Mouse (Mus musculus): ENCODE measurements at regions not wholly inside any gene's neighbourhood (a gene's known extent, or its start where the extent isn't known, plus 50 kb on each side); places are given as distances from the start of the nearest gene placed in this dataset.
A peak's percentile ranks its signal among the peaks of the same experiment; 100 is the strongest.

DNA sequence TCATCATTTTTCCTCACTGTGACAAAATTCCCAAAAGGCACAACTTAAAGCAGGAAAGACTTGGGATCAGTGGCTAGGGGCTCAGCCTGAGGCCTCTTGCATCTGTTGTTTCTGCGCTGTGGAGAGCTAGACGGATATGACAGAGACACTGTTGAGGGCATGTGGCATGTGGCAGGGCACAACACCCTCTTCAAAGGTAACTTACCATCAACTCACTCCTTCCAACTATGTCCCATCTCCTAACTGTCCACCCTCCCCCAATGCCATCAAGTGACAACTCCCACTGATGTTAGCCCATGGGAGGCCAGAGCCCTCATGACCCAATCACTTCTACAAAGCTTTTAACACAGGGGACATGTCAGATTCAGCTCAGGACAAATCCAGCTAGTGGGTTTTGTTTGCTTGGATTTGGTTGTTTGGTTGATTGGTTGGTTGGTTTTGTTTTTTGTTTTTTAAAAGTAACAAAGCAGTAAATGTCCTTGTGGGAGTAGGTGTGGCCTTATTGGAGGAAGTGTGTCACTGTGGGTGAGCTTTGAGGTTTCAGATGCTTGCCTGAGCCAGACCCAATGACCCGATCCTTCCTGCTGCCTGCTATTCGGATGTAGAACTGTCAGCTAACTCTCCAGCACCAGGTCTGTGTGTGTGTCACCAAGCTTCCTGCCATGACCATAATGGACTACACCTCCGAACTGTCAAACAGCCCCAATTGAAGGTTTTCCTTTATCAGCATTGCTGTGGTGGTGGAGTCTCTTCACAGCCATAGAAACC, 53.2 kb upstream of the Lef1 start:
- DNase-seq (ENCODE audit: extremely low read depth, low read depth, low spot score) = no peak

DNA sequence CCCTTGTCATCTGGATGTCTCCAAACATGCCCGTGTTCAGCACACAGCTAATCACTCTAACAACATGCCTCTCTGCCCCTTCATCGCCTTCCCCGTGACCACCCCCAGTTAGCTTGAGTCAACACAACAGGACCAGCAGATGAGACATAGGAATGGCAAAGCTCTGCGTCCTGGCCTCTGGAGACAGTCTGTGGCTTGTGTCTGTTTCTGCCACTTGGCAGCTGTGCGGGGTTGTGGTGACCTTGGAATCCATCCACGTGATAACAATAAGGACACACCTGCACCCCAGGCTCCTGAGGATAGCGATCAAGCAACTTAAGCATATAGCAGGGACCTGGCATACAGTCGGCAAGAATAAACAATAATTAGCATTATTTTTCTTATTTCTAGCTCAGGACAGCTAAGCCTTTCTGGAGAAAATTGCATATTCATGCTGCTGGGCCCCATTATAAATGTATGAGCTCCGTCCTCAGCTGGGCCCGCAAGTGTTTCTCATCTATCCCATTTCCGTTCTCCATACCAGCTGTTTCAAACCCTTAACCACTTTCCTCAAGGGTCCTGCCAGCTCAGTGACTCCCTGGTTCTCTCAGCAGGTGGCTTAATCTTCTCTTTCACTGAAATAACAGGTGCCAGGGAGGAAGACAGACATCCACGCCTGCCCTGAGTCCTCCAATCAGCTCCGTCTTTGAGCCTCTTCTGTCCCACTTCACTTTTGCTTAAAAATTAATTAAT, 55.9 kb upstream of the Lef1 start:
- no peak for DNase-seq (ENCODE audit: extremely low read depth, low read depth, low spot score)

- no peak for DNase-seq (ENCODE audit: extremely low read depth, low read depth, low spot score)
Observed at GRCm38 (mm10) chr3:131047716-131048115, 62.6 kb upstream of the Lef1 start.

- DNase-seq (ENCODE audit: extremely low read depth, low read depth, low spot score) = no peak
Observed at GRCm38 (mm10) chr3:131046412-131046811, 63.9 kb upstream of the Lef1 start.

DNA sequence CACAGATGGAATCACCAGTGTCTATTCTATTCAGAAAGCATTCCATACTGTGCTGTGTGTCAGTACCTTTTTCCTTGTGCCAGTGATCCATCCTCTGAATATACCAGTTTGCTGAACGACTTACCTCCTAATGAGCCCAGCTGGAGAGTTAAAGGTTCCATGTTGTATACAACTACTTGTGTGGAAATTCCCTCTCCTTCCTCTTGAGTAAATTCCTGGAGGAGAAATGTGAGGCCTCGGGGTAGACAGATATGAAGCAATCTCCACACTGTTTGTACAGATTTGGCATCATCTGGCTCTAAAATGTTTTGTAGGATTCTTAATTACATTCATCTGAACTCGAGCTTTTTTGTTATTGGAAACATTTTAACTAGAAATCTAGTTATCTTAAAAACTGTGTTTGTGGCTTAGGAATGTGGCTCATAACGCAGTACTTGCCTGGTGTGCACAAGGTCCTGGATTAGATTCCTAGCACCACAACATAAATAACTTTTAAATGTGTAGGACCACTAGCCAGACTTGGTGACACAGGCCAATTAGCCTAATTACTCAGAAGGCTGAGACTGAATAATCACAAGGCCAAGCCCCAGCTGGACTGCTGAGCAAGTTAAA, 70.0 kb upstream of the Lef1 start:
- no peak for DNase-seq (ENCODE audit: extremely low read depth, low read depth, low spot score)

GRCm38 (mm10) chr3:131037095-131037494, 73.2 kb upstream of the Lef1 start:
- DNase-seq (ENCODE audit: extremely low read depth, low read depth, low spot score) = no peak

GRCm38 (mm10) chr3:131034774-131035173, 75.5 kb upstream of the Lef1 start:
- DNase-seq (ENCODE audit: extremely low read depth, low read depth, low spot score) = no peak

GRCm38 (mm10) chr3:131026336-131026735, 83.9 kb upstream of the Lef1 start:
- no peak for DNase-seq (ENCODE audit: extremely low read depth, low read depth, low spot score)

DNA sequence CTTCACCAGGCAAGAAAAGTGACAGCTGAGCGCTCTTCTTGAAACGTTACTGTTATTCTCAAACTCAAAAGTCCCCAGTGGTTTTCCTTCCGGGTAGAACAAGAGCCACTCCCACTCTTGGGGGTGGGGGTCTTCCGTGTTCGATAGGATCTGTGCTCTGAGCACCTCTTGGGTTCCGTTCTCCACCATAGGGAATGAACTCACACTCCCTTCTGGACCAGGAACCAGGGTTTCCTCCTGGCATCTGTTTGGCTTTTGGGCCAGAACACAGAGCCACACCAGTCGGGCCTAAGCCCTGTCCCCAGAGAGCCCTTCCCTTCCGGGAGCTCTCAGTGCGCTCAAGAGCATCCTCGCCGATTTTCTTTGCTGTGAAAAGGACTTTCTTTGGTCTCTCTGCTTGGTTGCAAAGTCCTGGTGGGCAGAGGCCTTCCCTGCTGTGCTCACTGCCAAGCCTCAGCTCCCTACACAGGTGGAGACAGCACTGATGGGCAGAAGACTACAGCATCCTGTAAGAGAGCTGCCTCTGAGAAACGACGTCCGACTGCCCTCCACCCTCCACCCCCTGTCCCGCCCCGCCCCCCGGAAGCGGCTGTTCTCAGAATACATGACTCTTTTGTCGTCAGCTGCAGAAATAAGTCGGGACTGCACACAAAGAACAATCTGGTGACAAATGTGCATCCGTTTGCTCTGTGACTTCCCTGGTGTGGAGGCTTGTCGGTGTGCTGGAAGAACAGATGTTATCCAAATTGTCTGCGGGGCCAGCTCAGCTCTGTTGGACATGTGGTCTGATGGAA, 90.9 kb upstream of the Lef1 start:
- no peak for DNase-seq (ENCODE audit: extremely low read depth, low read depth, low spot score)

DNA sequence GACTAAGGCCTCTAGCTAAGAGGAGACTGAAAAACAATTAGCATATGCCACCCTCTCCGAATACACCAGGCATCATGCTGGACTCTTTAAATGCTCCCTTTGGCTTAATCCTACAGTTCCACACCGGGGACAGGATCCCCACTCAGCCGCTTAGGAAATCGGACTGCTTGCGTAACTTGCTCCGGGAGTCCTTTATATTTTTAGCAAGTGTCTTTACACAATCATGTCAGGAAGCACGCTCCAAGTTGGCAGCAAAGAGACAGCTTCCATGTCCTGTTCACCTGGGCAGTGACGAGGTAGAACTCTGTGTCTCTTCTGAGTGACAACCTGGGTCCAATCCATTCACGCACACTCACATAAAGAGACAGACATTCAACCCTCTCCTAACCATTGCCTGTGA, 92.4 kb upstream of the Lef1 start:
- peak; percentile 85 for DNase-seq (ENCODE audit: extremely low read depth, low read depth, low spot score)

- DNase-seq (ENCODE audit: extremely low read depth, low read depth, low spot score) = peak; percentile 36
Observed at GRCm38 (mm10) chr3:131016104-131016503, 94.2 kb upstream of the Lef1 start.

GRCm38 (mm10) chr3:131014092-131014716, 96.1 kb upstream of the Lef1 start:
- DNase-seq (ENCODE audit: extremely low read depth, low read depth, low spot score) = no peak

DNA sequence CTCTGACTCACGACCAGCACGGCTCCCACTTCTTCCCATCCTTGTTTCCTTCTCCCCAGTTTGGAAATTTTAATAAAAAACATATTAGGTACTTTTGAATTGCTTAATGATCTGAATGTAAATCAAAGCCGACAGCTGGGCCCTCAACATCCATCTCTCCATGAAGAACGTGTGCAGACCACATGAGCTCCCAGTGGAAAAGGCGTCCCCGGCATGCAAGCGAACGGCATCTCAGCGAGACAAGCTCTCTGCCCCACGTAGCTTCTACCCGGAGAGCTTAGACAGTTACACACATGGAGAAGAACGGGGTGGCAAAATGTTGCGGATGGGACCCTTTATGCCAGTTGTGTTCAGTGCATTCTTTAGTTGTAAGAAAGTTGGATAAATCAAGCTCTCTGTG, 109.6 kb upstream of the Lef1 start:
- no peak for DNase-seq (ENCODE audit: extremely low read depth, low read depth, low spot score)

GRCm38 (mm10) chr3:131000252-131000651, 110.0 kb upstream of the Lef1 start:
- DNase-seq (ENCODE audit: extremely low read depth, low read depth, low spot score) = no peak

GRCm38 (mm10) chr3:130999818-131000217, 110.5 kb upstream of the Lef1 start:
- DNase-seq (ENCODE audit: extremely low read depth, low read depth, low spot score) = peak; percentile 68

- no peak for DNase-seq (ENCODE audit: extremely low read depth, low read depth, low spot score)
Observed at GRCm38 (mm10) chr3:130998433-130998832, 111.8 kb upstream of the Lef1 start.

GRCm38 (mm10) chr3:130996786-130997185, 113.5 kb upstream of the Lef1 start:
- no peak for DNase-seq (ENCODE audit: extremely low read depth, low read depth, low spot score)

GRCm38 (mm10) chr3:130991971-130992370, 118.3 kb upstream of the Lef1 start:
- no peak for DNase-seq (ENCODE audit: extremely low read depth, low read depth, low spot score)

GRCm38 (mm10) chr3:130986708-130987107, 123.6 kb upstream of the Lef1 start:
- no peak for DNase-seq (ENCODE audit: extremely low read depth, low read depth, low spot score)

DNA sequence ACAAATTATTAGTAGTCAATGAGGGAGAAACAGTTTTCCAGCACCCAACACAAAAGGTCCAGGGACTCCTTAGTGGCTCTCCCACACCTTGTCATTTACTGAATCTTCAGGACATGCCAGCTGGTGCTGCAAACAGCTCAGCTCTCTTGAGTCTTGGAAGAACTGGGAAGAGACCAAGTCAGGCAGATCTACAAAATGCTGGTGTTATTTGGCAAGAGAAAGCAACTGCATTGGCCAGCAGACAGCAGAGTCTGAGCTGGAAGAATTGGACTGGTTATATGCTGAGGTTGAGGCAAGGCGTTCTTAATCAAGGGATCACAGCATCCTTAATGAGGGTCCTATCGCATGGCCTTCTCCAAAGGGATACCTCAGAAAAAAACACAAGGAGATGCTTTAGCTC, 124.2 kb upstream of the Lef1 start:
- DNase-seq (ENCODE audit: extremely low read depth, low read depth, low spot score) = no peak

DNA sequence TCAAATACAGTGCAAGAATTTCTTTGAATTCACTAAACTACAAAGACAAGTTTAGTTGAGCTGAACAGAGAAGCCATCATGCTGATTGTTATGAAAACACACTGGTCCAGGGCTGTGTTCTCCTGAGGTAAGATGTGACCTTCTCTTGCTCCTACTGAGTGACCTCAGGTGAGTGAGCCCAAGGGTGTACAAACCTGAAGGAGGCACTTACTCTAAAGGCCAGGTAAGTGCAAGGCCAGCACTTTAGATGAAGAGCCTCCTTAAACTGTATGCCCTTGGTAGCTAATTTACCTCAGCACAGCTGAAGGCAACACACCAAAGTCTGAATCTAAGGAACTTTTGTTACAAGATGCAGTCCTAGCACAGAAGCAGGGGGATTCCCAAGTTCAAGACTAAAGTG, 128.7 kb upstream of the Lef1 start:
- DNase-seq (ENCODE audit: extremely low read depth, low read depth, low spot score) = no peak
